Mouse (Mus musculus) midbrain, postnatal 0 days (tissue): ENCODE data around the gene Lsg1. TPM values are rescaled to one million over a fixed set of nuclear protein-coding genes. Genes with fewer than 3 reads are reported as not detected.

Source experiments
- ATAC-seq: fragments of 200-750 bp; cut with Nextera tagmentation; 2 replicates; pipeline ENCODE4 v1.8.0; 2017; ENCODE audit warnings: moderate number of reproducible peaks, mild to moderate bottlenecking, moderate TSS enrichment, moderate library complexity; ENCODE audit not compliant: low FRiP score
- DNase-seq: peaks from one replicate; pipeline ENCODE4 v3.0.0-alpha.2; 2015; ENCODE audit warnings: low spot score
- H3K27ac ChIP-seq: fragments of 300-500 bp; sonication (generic); 2 replicates; pipeline ENCODE4 v1.5.1; 2014; ENCODE audit warnings: low read depth, mild to moderate bottlenecking, low read length, mixed read lengths
- H3K27me3 ChIP-seq: fragments of 300-500 bp; sonication (generic); 2 replicates; pipeline ENCODE4 v1.6.1; 2014; ENCODE audit warnings: low read length, control low read depth, mixed read lengths; ENCODE audit not compliant: insufficient read depth
- H3K36me3 ChIP-seq: fragments of 300-500 bp; sonication (generic); 2 replicates; pipeline ENCODE4 v1.6.1; 2014; ENCODE audit warnings: low read length, control low read depth, mixed read lengths; ENCODE audit not compliant: insufficient read depth
- H3K4me1 ChIP-seq: fragments of 300-500 bp; sonication (generic); 2 replicates; pipeline ENCODE4 v1.6.1; 2014; ENCODE audit warnings: mild to moderate bottlenecking, control low read depth, antibody characterized with exemption, low read length, mixed read lengths; ENCODE audit not compliant: insufficient read depth
- H3K4me2 ChIP-seq: fragments of 300-500 bp; sonication (generic); 2 replicates; pipeline ENCODE4 v1.6.1; 2014; ENCODE audit warnings: low read depth, mild to moderate bottlenecking, low read length, mixed read lengths; ENCODE audit not compliant: poor library complexity, severe bottlenecking
- H3K4me3 ChIP-seq: fragments of 300-500 bp; sonication (generic); 2 replicates; pipeline ENCODE4 v1.5.1; 2014; ENCODE audit warnings: low read depth, mild to moderate bottlenecking, low read length, moderate library complexity
- H3K9ac ChIP-seq: fragments of 300-500 bp; sonication (generic); replicated peaks from 2 replicates; pipeline ENCODE4 v1.6.1; 2014; ENCODE audit warnings: mild to moderate bottlenecking, low read length, moderate library complexity, mixed read lengths; ENCODE audit not compliant: poor library complexity, severe bottlenecking
- H3K9me3 ChIP-seq: fragments of 300-500 bp; sonication (generic); 2 replicates; pipeline ENCODE4 v1.6.1; 2016; ENCODE audit warnings: low read length, control low read depth
- CTCF ChIP-seq: IDR thresholded peaks from 2 replicates; pipeline ENCODE4 v1.5.1; 2016; ENCODE audit warnings: antibody characterized with exemption, mild to moderate bottlenecking
- WGBS: fragments of 180-500 bp; shearing (Covaris S2); extraction: QIAGEN DNeasy Blood & Tissue Kit; methylation state at CpG from one replicate; pipeline ENCODE4 v1.1.7; 2014; 5-methylcytosine and 5-hydroxymethylcytosine counted together
- polyA plus RNA-seq: library from polyadenylated mRNA; unstranded; fragments of >200 nt; fragmentation: Nextera tagmentation; extraction: Ambion mirVana; gene quantifications from 2 replicates; pipeline ENCODE4 v1.2.1, GENCODE M21; 2015
- total RNA-seq: library from RNA; depleted of rRNA; stranded (reverse); fragments of >200 nt; gene quantifications from 2 replicates; pipeline ENCODE4 v1.2.3, GENCODE M21; 2014

Gene Lsg1
- total and polyA plus RNA-seq, 2 experiments from 2014 or later = 17.5 to 43.7 TPM

DNA sequence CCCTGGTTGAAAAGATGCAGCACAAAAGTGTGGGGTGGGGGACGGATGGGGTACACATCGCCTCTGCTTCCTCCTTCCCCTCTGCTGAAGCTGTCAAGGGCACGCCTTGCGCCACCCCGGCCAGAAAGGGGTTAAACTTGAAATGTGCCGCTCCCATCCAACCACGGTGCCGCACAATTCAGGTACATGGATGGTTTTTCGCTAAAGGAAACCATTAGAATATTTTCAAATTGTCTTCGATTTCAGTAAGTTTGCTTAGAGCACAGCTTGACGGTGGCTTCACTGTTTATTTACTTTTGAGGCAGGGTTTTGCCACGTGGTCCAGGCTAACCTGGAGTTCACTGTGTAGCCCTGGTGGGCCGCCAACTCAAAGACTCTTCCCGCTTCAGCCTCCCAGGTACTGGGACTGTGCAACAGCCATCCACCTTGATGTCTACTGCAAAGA is 36.6 kb downstream of the Lsg1 start, which contains the start of gene Tmem44:
Tmem44 (minus strand) TSS at position 95 of the 445 bp plus-strand sequence.
- H3K27me3 ChIP-seq = no peaks in the 10 kb centered on the region
- H3K27ac ChIP-seq = peak within 1 kb of the TSS; percentile 96
- H3K4me2 ChIP-seq = peak within 1 kb of the TSS; percentile 76
- ATAC-seq (peak; percentile 76), DNase-seq (peak; percentile 49)
- peak within 1 kb of the TSS; percentile 97 for H3K9ac ChIP-seq
- TF ChIP-seq CTCF = no peak
- H3K36me3 ChIP-seq = peaks cover 13% of the 10 kb centered on the region; the same call in 1 of the 2 replicates
- H3K4me1 ChIP-seq = peaks cover 15% of the 10 kb centered on the region
- WGBS = 6% methylated on average over 14 of the region's 14 CpGs
- peak within 1 kb of the TSS; percentile 87 for H3K4me3 ChIP-seq
- peaks cover 6% of the 10 kb centered on the region; the same call in 1 of the 2 replicates for H3K9me3 ChIP-seq

DNA sequence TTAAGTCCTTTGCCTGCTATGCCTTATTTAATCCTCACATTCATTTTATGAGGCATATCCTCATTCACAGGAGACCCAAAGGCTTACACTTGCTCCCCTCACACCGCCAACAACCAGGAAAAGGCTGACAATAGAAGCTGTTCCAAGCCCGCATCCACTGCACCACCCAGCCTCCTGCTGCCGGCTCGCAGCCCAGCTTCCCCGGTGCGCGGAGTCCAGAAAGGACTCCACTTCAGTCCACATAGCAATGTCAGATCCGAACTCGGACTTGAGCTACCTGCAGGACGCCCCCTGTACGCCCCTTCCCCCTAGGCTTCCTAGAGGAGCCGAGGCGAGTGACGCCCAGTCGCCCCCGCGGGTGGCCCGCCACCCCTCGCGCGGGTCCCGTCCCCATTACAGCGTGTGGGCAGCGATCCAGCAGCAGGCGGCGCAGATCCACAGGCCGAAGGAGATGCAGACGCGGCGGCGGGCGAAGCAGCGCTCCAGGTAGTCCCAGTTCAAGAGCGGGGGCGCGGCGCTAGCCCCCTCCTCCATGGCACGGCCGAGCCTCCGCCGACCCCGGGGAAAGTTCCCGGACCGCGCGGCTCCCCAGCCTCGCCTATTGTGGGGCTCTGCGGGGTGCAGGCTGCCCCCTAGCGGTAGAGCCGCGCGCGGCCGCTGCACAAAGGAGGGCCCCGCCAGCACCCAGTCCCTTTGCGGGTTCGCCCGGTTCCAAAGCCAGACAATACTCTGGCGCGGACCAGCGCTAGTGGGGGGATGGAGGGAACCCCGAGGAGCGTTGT is 37.2 kb downstream of the Lsg1 start:
- Histone ChIP-seq H3K4me1 (peaks cover 15% of the 10 kb centered on the region), H3K9ac (peak overlapping the region; percentile 97), H3K4me2 (peak overlapping the region; percentile 76), H3K4me3 (peak overlapping the region; percentile 87), H3K27ac (peak overlapping the region; percentile 96), H3K9me3 (peaks cover 4% of the 10 kb centered on the region; the same call in 1 of the 2 replicates), H3K36me3 (peaks cover 15% of the 10 kb centered on the region; the same call in 1 of the 2 replicates), H3K27me3 (no peaks in the 10 kb centered on the region)
- peak; percentile 68 for DNase-seq
- ATAC-seq = peak; percentile 89
- WGBS = under 1% methylated on average over 61 of the region's 63 CpGs
- peak; percentile 92 for TF ChIP-seq CTCF

DNA sequence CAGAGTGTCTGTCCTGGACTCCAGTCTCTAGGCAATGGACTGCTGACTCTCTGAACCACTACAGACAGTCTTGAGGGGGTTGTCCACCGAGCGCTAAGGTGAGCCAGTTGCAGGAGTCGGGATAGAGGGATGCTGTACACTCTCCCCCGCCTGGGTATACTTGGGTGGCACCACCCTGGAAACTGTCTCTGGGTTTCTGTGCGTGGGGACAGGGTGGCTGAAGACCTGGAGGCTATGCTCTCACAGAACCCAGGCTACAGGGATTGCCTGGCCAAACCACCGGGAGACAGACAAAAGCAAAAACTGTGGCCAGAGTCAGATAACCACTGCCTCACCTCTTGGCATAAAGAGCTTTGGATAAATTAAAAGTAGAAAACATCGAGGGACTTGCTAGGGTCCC is 37.9 kb downstream of the Lsg1 start:
- Histone ChIP-seq H3K9ac (peak overlapping the region; percentile 97), H3K27ac (peak overlapping the region; percentile 96), H3K4me1 (peaks cover 15% of the 10 kb centered on the region), H3K36me3 (peaks cover 15% of the 10 kb centered on the region; the same call in 1 of the 2 replicates), H3K9me3 (no peaks in the 10 kb centered on the region), H3K4me3 (peak overlapping the region; percentile 87), H3K27me3 (no peaks in the 10 kb centered on the region), H3K4me2 (peak overlapping the region; percentile 76)
- DNase-seq (no peak), ATAC-seq (no peak; the same call in 1 of the 2 replicates)
- TF ChIP-seq CTCF = no peak
- 67% methylated on average over 7 of the region's 7 CpGs for WGBS

DNA sequence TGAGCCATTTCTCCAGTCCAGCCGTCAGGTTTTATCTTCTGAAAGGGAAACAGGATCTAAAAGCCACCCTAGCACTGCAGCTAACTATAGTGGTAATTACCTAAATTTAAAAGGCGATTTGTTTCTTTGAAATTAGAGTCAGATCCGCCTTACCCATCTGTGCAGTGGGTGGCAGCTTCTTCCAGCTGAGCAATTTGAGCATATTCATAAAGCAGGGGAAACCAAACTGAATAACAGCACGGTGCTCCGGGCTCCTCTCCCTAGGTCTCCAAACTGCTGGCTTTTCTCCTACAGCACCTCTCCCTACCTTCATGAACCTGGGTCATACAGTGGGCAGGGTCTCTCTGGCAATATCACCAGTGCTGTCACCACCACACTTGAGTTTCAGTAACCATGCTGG is 39.1 kb downstream of the Lsg1 start:
- peak overlapping the region; percentile 76 for H3K4me2 ChIP-seq
- H3K27me3 ChIP-seq = no peaks in the 10 kb centered on the region
- WGBS = 85% methylated on average over 5 of the region's 5 CpGs
- TF ChIP-seq CTCF = no peak
- ATAC-seq = no peak
- peaks cover 19% of the 10 kb centered on the region for H3K36me3 ChIP-seq
- H3K9ac ChIP-seq = peak overlapping the region; percentile 97
- peaks cover 15% of the 10 kb centered on the region for H3K4me1 ChIP-seq
- H3K27ac ChIP-seq = no peak overlapping the region
- DNase-seq = no peak
- H3K4me3 ChIP-seq = peak overlapping the region; percentile 87; the same call in 1 of the 2 replicates
- H3K9me3 ChIP-seq = no peaks in the 10 kb centered on the region

DNA sequence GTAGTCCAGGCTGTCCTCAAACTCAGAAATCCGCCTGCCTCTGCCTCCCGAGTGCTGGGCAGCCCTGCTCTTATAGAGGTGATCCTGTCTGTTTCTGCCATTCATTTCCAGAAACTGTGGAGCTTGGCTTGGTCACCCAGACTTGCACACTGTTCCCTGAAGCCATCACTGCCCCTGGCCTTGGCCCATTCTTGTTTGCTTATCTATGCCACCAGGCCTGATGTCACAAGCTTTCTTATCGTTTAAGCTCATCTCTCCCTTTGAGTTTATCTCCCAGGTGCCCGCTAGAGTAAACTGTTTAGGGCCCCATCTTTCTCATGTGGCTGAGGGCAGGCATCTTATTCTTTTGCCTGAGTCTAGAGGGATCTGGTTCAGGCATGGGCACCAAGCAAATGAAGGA is 42.7 kb downstream of the Lsg1 start:
- Histone ChIP-seq H3K4me3 (no peak overlapping the region), H3K4me1 (peaks cover 15% of the 10 kb centered on the region), H3K9me3 (no peaks in the 10 kb centered on the region), H3K9ac (no peak overlapping the region), H3K27me3 (no peaks in the 10 kb centered on the region), H3K27ac (no peak overlapping the region), H3K36me3 (peaks cover 33% of the 10 kb centered on the region), H3K4me2 (no peak overlapping the region)
- no peak for TF ChIP-seq CTCF
- 91% methylated on average over 4 of the region's 4 CpGs for WGBS
- ATAC-seq (no peak), DNase-seq (no peak)

DNA sequence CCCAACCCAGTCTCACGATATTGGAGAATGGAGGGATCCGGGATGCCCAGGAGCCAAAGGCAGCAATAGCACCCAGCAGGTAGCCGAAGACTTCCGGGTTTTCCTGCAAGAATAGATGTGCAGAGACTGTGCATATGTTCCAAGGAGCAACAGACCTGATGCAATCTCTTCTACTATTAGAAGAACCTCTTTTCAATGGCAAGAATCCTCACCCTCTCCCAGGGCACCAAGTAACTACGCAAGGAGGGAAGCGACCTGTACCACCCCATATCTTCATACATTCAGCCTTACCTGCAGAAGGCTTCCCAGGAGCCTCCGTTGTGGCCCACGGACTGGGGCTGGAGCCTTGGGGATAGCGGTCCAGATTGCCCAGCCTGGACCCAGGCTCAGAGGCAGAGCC is 44.0 kb downstream of the Lsg1 start:
- no peak for TF ChIP-seq CTCF

More for the DNA sequence above, 44.0 kb downstream of the Lsg1 start:
- ATAC-seq = no peak
- no peaks in the 10 kb centered on the region for H3K9me3 ChIP-seq
- 91% methylated on average over 9 of the region's 9 CpGs for WGBS
- H3K4me2 ChIP-seq = no peak overlapping the region
- H3K27me3 ChIP-seq = no peaks in the 10 kb centered on the region
- no peak overlapping the region for H3K27ac ChIP-seq
- H3K4me1 ChIP-seq = 0 out of 2 replicates have a peak, but pooled peaks cover 2% of the 10 kb centered on the region
- no peak overlapping the region for H3K9ac ChIP-seq
- peaks cover 33% of the 10 kb centered on the region for H3K36me3 ChIP-seq
- H3K4me3 ChIP-seq = no peak overlapping the region
- DNase-seq = no peak
